Mouse (Mus musculus): ENCODE results near the gene Ube2k. TPM values are rescaled to one million over a fixed set of nuclear protein-coding genes. Genes with fewer than 3 reads are reported as not detected.
A peak's percentile ranks its signal among the peaks of the same experiment; 100 is the strongest.

Ube2k gene
- total RNA-seq (2021): 10 to 100 TPM; 80.3 to 81.8 TPM

DNA sequence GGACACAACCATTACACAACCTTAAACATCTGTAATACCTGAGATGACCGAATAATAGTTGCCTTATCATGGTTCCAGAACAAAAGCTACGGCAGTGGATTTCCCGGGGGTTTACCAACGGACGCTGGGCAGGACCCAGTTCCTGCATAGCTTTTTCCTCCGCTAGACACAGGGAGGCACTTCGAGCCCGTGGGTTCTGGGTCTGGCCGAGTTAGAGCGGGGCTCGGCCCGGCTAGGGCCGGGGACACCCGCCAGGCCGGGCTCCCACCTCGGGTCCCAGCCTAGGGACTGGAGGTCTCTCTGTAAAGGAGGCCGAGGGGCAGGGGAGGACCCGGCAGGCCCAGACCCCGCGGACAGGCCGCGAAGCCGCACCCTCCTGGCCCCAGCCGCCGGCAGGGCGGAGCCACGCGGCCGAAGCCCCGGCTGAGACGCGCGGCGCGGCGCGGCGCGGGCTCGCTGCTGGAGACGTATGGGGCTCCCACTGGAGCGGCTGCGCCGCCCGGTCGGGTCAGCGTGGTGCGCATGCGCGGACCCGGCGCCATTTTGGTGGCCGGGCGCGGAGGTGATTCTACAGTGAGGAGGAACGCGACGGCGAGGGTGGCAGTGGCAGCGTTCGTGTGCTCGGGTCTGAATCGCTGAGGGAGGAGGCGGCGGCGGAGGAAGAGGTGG, at the start of gene Ube2k, which contains the start of gene Smim14:
Gene Ube2k, plus strand, starts transcription at position 483 of the 669 bp plus-strand sequence.
Gene Smim14, minus strand, starts transcription at position 434 of the 669 bp plus-strand sequence.
- intact Hi-C loops (cut with DNase I): loop anchor here (2.0 to 10.0 kb wide), 4 partner anchors 44 to 418 kb away; partner anchors contain the start of gene Gm43552
- DNase-seq: peak; percentile 95

DNA sequence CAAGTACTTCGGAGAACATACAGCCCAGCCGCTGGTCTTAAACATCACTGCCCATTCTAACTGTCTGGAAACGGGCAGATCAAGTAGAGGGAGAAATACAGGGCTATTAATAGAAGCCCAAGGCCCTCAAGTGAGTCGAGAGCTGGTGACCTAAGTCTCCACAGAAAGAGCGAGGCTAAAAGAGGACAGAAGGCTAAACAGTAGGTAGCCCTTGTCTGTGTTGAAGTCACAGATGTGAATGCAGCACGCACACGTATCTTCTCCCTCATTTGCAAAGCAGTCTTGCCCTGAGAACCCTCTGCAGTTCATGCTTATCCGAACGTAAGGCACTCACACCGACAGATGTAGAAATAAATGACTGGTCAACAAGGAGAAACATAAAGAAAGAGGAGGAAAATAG, 49.7 kb upstream of the Ube2k start:
- intact Hi-C loops (cut with DNase I): no loop called here
- peak in 1 of 2 experiments; percentile 33 for DNase-seq

DNA sequence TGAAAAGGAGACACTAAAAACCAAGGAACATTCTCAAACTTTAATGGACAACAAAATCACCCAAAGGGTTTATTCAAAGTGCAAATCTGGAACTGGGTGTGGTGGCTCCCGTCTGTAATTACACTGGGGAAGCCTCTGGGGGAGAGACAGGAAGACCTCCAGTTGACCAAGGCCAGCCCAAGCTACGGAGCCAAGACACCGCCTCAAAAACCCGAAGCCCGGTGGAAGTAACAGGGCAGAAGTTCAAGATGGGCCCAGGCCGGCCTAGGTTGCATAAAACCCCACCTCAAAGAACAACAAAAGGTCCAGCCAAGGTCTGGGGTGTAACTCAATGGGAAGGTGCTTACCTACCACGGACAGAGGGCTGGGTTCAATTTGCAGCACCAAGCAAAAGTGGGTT, 48.3 kb upstream of the Ube2k start:
- intact Hi-C loops (cut with DNase I): no loop called here
- peak in 1 of 2 experiments; percentile 59 for DNase-seq

DNA sequence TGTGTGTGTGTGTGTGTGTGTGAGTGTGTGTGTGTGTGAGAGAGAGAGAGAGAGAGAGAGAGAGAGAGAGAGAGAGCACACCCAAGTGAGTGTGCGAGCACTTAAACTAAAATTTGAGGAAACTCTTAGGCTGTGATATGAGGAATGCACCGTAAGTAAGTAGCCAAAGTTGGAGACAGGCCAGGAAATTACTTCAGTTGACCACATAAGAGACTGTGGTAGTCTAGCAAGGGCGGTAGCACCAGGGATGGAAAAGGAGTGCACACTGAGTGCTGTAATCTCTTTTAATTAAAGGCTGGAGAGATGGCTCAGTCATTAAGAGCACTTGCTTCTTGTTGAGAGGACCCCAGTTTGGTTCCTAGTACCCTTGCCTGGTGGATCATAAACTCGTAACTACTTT, 47.2 kb upstream of the Ube2k start:
- DNase-seq: peak in 1 of 2 experiments; percentile 64
- intact Hi-C loops (cut with DNase I): loop anchor here (5.0 to 10.0 kb wide), 2 partner anchors 207 to 275 kb away; partner anchors contain the start of genes N4bp2 and Pds5a

DNA sequence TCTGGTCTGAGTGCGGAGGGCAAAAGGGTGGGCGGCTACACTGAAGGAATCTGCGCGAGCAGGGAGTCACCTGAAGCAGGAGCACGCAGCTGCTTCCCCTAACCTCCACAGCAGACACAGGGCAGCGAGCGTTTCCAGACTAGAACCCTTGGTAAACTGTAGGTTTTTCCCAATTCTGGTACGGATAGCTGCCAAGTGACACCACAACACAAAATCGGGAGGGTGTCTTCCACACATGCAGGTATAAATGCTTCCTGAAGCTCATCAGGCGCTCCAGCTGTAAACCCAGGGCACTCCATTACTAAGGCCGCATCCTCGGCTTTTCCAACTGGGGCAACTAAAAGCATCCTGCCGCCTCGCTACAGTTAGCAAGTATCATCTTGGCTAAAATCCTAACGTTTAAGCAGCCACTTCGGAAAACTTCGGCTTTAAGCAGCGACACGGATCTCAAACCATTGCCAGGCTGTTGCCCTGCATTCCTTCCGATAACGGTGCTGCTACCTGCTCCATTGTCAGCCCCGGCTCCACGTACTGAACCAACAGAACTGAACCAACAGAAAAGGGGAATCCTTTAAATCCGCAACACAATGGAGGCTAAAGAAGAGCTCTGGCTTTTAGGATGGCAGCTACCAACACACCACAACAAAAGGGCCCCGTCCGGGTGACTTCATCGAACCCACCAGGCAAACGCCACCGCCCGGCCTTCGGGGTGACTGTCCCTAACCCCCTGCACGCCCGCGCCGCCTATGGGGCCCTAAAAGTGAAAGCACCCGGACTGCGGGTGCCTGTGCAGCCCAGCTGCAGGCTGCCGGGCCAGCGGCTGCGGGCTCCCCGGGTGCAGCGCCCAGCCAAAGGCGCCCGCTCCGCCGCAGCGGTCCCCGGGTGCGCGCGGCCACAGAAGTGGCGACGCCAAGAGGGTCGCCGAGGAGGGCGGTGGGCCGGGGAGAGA, 45.0 kb upstream of the Ube2k start:
- intact Hi-C loops (cut with DNase I): loop anchor here (1.0 to 10.0 kb wide), 4 partner anchors 45 to 273 kb away; partner anchors contain the start of genes N4bp2, Pds5a, Smim14 and Ube2k
- peak; percentile 80 to 83 for DNase-seq

DNA sequence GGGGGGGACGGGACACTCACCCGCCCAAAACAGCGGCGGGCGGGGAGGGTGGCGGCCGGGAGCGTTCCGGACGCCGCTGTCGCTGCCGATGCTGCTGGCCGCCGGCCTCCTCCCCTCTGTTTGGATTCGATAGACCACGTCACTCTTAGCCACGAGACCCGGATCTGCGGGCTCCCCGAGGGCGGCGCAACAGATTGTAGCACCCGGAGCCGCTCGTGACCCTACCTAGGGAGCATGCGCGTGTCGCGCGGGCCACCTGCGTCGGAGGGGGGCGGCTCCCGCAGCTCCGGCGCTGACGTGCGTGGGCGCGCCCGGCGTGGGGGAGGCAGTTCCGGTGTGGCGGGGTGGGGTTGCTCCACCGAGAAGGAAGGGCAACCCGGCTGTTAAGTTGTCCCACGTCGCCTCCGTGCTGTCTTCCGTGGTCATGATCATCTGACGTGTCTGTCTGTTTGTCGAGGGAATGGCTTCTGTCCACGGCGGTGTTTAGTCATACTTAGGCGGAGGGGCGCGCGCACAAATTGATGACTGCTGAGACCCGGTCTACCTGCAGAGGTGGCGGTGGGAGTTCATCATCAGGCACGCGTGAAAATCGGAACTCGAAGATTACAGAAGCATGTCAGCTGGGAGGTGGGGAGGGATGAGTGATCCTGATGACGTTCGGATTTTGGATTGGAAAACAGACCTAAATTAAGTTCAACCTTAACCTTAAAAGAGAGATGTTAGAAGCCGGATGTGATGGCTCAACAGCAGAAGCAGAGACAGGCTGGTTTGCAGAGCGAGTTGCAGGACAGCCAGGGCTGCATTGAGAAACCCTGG, 44.1 kb upstream of the Ube2k start, which contains the start of gene Gm43552:
Gene Gm43552, minus strand, starts transcription at position 118 of the 816 bp plus-strand sequence.
- DNase-seq: peak; percentile 96 to 97
- intact Hi-C loops (cut with DNase I): loop anchor here (1.0 to 10.0 kb wide), 4 partner anchors 44 to 272 kb away; partner anchors contain the start of genes N4bp2, Pds5a, Smim14 and Ube2k

DNA sequence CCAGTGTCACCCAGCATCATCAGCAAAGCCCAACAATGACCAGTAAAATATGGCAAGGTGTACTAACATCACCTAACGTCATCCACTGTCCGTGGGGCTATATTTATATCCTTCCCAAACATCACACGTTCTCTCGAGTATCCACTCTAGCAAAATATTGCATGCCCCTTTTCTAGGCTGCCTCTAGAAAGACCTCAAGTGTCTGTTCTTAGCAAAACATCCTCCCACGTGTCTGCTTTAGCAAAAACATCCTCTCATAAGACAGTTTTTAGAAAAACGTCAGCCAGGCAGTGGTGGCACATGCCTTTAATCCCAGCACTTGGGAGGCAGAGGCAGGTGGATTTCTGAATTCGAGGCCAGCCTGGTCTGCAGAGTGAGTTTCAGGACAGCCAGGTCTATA, 36.8 kb upstream of the Ube2k start:
- intact Hi-C loops (cut with DNase I): no loop called here
- no peak for DNase-seq

DNA sequence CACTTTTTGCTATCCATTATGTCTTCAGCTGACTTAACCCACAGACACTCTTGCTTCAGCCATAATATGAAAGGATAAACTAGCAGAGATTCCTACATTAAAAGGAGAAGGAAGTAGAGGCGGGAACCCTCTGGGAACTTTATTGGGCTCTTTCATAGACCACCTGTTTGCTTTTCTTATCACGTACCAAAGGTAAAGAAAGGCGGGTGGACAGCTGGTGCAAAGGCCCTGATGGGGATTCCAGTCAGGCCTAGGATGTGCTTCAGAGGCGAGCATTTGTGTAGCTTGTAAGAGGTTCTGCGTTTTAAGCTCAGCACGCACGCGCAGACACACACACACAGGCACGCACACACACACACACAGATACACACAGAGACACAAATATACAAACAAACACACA, 35.6 kb upstream of the Ube2k start:
- no peak for DNase-seq
- intact Hi-C loops (cut with DNase I): no loop called here

DNA sequence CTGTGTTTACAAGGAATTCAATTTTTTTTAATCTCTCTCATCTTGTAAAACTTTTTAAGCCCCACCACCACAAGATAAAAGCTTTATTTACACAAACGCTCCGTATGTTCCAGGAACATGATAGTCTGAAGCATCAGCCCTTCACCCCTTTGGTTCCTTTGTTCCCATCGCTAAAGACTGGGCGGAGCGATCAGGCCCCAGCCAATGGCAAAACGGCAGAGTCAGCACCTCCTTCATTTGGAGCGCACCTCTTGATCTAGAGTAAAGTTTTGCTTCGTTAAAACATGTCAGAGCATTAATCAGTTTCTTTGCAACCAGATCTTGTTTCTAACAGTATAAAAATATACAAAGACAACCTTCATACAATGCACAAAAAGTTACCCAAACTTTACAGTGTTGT, 31.2 kb upstream of the Ube2k start:
- intact Hi-C loops (cut with DNase I): no loop called here

DNA sequence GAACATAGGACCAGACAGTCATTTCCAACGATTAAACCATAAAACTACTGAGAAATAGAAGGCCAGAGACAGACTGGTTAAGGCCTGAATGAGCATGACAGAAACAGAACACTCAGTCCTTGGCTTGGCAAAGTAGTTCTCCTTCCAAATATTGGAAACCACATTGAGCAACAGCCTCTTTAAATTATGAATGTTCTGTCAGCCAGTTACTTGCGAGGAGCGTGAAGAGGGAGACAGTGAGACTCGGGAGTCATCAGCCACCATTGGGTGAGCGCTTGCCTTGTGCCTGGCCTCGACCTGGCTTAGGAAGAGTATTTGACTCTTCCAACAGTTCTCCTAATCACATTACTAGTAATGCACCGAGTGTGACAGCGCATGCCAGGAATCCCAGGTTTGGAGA, 28.6 kb upstream of the Ube2k start:
- no peak for DNase-seq
- intact Hi-C loops (cut with DNase I): no loop called here

More for the DNA sequence above, 31.2 kb upstream of the Ube2k start:
- DNase-seq: peak in 1 of 2 experiments; percentile 43

DNA sequence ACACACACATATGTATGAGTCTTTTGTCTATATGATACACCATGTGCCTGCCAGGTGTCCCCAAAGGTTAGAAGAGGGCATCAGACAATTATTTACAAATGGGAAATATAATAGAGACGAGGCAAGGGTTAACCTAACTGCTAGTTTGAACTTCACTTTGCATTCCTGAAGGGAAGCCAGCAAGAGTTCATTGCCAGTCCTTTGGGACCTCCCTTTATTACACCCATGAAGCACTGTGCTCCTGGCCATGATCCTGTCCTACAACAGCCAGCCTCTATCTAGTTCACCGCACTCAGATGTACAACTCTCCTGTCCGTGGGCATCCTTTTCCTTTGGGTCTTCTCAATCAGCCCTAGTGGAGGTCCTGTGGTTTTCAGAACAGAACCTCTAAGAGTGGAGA, 23.5 kb upstream of the Ube2k start:
- intact Hi-C loops (cut with DNase I): no loop called here
- DNase-seq: peak in 1 of 2 experiments; percentile 46

DNA sequence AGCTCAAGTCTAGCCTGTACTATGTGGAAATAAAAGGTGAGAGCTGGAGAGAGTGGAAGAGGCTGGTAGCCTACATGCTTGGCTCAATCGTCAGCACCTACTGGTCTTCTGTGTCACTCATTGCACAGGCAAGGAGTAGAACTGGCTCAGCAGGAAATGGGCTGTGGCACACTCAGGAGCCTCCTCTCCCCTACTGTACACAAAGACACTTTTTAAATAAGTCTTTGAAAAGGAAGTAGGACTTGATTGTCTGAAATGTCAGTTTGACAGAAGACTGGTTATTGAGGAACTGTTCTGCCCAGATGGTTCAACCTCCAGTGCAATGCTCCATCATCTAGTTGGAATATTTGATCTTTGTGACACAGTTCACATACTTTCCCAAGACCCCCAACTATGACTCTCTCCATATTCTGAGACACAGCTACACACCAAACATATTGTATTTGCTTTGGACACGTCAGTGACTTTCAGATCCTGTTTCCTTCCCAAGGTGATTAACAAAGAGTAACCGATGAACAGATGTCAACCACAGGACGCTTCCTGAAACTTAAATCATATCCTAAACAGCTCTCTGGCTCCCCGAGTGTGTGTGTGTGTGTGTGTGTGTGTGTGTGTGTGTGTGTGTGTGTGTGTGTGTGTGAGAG, 22.3 kb upstream of the Ube2k start:
- DNase-seq: no peak
- intact Hi-C loops (cut with DNase I): no loop called here

DNA sequence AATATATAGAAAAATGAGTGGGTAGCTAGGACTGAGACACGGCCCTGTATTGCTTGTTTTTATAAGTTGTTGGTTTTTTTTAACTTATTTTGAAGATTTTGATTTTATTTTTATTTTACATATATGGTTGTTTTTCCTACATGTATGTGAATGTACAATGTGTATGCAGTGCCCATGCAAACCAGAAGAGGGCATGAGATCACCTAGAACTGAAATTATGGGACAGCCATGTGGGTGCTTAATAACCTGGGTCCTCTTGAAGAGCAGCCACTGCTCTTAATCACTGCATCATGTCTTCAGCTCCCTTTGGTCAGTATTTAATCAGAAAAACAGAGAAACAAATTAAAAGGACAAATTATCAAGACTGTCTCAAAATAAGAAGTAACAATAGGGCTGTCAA, 15.2 kb upstream of the Ube2k start:
- no peak for DNase-seq
- intact Hi-C loops (cut with DNase I): no loop called here

DNA sequence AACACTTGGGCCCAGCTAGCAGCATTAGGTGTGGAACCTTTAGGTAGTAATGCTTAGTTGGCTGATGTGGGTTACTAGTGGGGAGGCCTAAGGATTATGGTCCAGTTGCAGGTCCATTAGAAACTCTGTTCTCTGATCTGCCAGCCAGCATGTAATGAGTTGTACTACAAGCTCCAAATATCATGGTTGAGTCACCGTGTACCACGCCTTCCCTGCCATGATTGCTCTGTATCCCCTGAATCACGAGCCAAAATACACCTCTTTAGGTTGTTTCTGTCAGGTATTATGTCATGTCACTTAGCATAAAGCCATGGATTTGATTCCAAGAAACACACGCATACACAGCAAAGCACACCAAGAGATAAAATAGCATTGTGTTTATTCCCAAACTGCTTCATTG, 12.2 kb upstream of the Ube2k start:
- DNase-seq: no peak
- intact Hi-C loops (cut with DNase I): no loop called here

DNA sequence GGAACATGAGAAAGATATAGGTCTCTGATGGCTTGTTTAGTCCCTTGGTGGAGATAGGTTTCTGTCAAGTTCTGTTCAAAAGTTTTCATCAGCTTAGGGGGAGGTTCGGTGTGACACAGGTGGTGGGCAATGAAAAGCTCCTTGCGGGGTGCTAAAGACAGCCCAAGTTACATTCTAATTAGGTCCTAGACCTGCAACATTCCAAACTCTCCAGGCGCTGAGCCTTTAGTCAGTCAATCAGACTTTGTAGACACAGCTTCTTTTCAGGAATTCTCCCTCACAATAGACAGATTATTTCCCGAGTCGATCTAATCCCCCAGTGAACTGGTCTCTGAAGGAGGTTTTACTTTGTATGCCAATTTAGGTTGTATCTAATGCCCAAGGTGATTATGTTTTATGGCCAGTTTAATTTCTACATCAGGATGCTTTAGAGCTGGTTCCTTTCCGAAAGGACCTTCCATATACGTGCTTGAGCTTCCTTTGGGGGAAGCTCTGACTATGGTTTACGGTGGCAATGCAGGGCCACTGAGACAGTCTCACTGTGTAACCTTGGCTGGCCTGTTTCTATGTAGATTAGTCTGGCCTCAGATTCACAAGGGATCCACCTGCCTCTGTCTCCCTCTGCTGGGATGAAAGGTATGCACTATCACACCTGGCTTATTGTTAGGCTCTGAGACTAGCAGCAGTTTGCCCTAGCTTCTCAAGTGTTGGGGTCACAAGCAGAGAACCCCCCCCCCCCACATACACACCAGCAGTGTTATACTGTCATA, 11.2 kb upstream of the Ube2k start:
- intact Hi-C loops (cut with DNase I): no loop called here
- peak; percentile 33 to 46 for DNase-seq

DNA sequence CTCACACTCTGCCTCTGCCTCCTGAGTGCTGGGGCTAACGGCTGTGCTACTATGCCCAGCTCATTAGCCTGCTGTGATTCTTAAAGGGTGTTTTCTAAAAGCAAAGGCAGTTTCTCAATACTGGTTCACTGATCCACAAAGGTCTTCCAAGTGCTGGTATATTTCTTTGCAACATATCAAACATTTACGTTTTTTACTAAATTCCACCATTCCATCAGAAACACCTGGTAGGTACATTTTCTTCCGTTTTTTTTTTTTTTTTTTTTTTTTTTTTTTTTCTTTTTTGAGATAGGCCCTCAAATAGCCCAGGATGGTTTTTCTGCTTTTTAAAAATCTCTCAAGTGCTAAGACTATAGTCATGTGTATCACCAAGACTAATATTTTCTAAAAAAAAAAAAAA, 5.8 kb upstream of the Ube2k start:
- DNase-seq: no peak
- intact Hi-C loops (cut with DNase I): loop anchor here (10.0 kb wide), 1 partner anchor 424 kb away; no protein-coding TSS in a partner anchor

DNA sequence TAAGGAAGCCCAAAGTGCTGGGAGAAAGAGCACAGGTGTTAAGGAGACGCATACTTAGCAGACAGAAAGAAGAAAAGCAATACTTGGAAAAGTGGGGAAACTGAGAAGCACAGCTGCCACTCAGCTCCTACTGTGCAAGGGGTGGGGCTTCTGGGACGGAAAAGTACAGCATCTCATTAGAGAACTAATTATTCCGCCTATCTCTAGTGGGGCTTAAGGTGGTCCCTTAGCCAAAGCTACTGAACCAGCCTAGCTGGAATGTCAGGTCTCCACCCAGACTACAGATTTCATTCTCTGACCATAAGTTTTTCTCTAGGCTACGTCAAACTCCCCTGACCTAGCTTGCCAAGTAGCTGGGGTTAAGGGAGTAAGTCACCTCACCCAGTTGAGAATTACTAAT, 2.5 kb upstream of the Ube2k start:
- DNase-seq: no peak
- intact Hi-C loops (cut with DNase I): loop anchor here (10.0 kb wide), 1 partner anchor 420 kb away; no protein-coding TSS in a partner anchor

DNA sequence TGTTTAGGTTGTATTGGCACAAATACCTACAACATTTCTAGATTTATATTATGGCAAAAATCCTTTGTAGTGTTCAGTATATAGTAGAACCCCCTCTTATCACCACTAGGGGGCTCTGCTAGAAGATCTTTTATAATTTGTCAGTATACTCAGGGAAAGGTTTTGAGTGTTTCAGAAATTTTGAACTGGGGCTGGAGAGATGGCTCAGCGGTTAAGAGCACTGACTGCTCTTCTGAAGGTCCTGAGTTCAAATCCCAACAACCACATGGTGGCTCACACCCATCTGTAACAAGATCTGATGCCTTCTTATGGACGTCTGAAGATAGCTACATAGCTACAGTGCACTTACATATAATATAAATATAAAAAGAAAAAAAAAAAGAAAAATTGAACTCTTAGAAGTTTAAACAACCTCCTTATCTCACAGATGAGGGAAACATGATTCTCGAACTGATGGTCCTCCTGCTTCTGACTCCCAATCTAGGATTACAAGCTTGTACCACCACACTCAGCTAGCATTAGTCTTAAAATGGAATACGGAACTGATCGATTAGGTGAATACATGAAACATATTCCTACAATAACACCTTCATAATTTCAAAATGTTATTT, 1.5 kb upstream of the Ube2k start:
- intact Hi-C loops (cut with DNase I): loop anchor here (1.0 to 10.0 kb wide), 5 partner anchors 43 to 419 kb away; partner anchors contain the start of gene Gm43552
- DNase-seq: peak; percentile 40 to 55
